Mouse (Mus musculus): ENCODE results near the gene Efemp2. TPM values are rescaled to one million over a fixed set of nuclear protein-coding genes. Genes with fewer than 3 reads are reported as not detected.

Gene Efemp2
- polyA plus RNA-seq, 1 experiment, result 81.3 TPM

DNA sequence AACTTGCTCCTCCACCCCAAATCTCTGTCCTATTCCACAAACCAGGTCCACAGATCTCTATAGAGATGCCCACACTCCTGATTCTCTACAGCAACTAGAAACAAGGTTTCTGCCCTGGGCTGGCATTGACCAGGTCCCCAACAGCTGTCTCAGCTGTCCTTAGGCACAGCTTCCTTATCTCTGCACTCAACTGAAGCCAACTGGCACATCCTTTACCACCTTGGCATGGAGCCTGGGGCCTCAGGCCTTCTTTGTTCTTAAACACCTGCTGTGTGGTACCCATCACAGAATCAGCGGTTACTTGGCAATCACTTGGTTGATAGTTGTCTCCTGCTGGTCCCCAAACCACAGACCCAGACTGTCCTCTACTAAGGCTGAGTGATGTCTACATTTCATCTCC is 43.3 kb upstream of the Efemp2 start:
- Histone ChIP-seq H3K79me2 (ENCODE audit: control insufficient read depth, insufficient read depth) (peaks cover 14% of the 10 kb centered on the region), H3K4me3 (no peak overlapping the region), H3K27me3 (ENCODE audit: control insufficient read depth, insufficient read depth, insufficient read length) (no peaks in the 10 kb centered on the region), H3K36me3 (ENCODE audit: control insufficient read depth, insufficient read depth) (peaks cover 8% of the 10 kb centered on the region), H3ac (ENCODE audit: control insufficient read depth, insufficient read length) (no peak overlapping the region), H3K4me2 (ENCODE audit: low read depth) (peak overlapping the region; percentile 59)
- TF ChIP-seq REST (IDR thresholded peaks at IDR 0.05; ENCODE audit: insufficient read depth, insufficient read length), result no peak
- TF ChIP-seq POLR2AphosphoS2 (IDR thresholded peaks at IDR 0.05; ENCODE audit: insufficient read length, low read depth), result no peak
- TF ChIP-seq USF1 (IDR thresholded peaks at IDR 0.05; ENCODE audit: low read depth), result no peak
- TF ChIP-seq E2F4 (IDR thresholded peaks at IDR 0.05; ENCODE audit: insufficient read depth), result no peak
- TF ChIP-seq MYOG (IDR thresholded peaks at IDR 0.05; ENCODE audit: control insufficient read depth in 1 of 3, insufficient read depth in 1 of 3, insufficient read length in 2 of 3, low read depth in 2 of 3), result peak; percentile 87 to 96 (median 87)
- no peak for TF ChIP-seq POLR2A (IDR thresholded peaks at IDR 0.05; ENCODE audit: insufficient read length, low read depth)
- TF ChIP-seq SRF (IDR thresholded peaks at IDR 0.05; ENCODE audit: control insufficient read depth, insufficient read length, low read depth), result no peak
- peak; percentile 68 for TF ChIP-seq TCF3 (IDR thresholded peaks at IDR 0.05; ENCODE audit: insufficient read length, low read depth)
- peak; percentile 60 for TF ChIP-seq TCF12 (IDR thresholded peaks at IDR 0.05; ENCODE audit: insufficient read depth, poor library complexity, severe bottlenecking)
- no peak for TF ChIP-seq MAX (IDR thresholded peaks at IDR 0.05; ENCODE audit: low read depth)
- peak; percentile 65 to 96 (median 83) for TF ChIP-seq MYOD1 (IDR thresholded peaks at IDR 0.05; ENCODE audit: control insufficient read depth in 1 of 3, insufficient read length in 2 of 3, low read depth in 2 of 3)

DNA sequence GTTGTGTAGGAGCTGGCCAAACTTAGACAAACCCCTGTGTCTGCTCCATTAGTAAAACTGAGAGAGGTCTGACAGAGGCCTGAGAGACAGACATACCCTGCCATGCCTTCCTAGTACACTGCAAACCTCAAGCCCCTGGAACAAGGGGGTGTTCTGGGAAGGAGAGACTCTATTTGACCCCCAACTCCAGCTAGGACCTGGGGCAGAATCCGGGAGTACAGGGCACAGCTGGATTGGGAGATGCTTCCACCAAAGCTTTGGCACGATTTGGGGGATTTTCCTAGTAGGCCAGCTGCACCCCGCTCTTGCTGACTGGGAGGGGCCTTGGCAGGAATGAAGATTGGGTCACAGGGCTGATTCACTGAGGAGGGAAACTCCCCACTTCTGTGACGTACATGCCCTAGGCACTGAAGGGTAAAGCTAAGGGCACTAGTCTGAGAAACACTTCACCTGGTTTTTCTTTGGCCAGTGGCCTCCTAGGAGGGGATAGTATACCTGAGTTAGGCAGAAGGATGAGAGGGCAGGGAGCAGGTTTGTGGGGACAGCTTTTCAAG is 41.8 kb upstream of the Efemp2 start:
- Histone ChIP-seq H3K79me2 (ENCODE audit: control insufficient read depth, insufficient read depth) (no peaks in the 10 kb centered on the region), H3K4me2 (ENCODE audit: low read depth) (peak overlapping the region; percentile 88), H3K36me3 (ENCODE audit: control insufficient read depth, insufficient read depth) (peaks cover 4% of the 10 kb centered on the region), H3ac (ENCODE audit: control insufficient read depth, insufficient read length) (no peak overlapping the region), H3K27me3 (ENCODE audit: control insufficient read depth, insufficient read depth, insufficient read length) (no peaks in the 10 kb centered on the region), H3K4me3 (no peak overlapping the region)
- TF ChIP-seq CEBPB (IDR thresholded peaks at IDR 0.05; ENCODE audit: insufficient read depth, poor library complexity, severe bottlenecking) (0 out of 2 replicates have a peak, but pooled peaks have one; percentile 47), USF1 (IDR thresholded peaks at IDR 0.05; ENCODE audit: low read depth) (no peak), SRF (IDR thresholded peaks at IDR 0.05; ENCODE audit: control insufficient read depth, insufficient read length, low read depth) (no peak), MYOG (IDR thresholded peaks at IDR 0.05; ENCODE audit: control insufficient read depth in 1 of 3, insufficient read depth in 1 of 3, insufficient read length in 2 of 3, low read depth in 2 of 3) (peak in 1 of 3 experiments; percentile 17), MYOD1 (IDR thresholded peaks at IDR 0.05; ENCODE audit: control insufficient read depth in 1 of 3, insufficient read length in 2 of 3, low read depth in 2 of 3) (peak in 1 of 3 experiments; percentile 26)

DNA sequence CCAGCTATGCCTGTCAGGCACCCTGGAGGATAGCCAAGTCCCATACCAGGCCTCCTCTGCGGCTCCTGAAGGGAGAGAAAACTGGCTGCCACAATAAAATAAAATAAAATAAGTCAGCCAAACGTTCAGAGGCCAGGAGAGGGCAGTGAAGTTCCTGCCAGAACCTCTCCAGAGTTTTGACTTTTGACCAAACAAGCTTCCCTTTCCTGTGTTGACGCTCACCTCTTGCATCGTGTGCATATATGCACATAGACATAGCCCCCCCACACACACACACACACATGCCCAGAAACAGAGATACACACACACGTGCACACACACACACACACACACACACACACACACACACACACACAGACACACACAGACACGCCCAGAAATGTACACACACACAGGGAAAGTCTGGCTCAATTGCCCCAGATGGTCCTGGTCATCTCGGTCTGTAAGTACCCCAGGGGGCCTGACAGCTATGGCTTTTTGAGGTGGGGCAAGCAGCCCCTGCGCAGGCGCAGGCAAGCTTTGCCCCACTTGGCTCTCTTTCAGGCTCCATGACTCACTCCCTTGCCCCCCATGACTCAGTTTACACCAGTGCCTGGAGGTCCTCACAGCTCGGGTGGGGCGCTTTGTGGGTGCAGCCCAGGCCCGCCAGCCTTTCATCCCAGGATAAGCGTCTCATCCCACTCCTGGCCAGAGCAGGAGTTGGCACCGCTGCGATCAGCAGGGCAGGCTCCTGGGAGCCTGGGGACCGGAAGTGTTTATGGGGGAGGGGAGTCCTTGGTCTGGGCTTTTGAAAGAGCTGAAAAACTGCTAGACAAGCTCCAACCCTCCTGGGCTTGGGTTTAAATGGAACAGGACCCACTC is 40.5 kb upstream of the Efemp2 start:
- peak overlapping the region; percentile 88 for H3K4me2 ChIP-seq (ENCODE audit: low read depth)
- peak overlapping the region; percentile 1 for H3K4me3 ChIP-seq
- no peaks in the 10 kb centered on the region for H3K36me3 ChIP-seq (ENCODE audit: control insufficient read depth, insufficient read depth)
- H3K27me3 ChIP-seq (ENCODE audit: control insufficient read depth, insufficient read depth, insufficient read length), result no peaks in the 10 kb centered on the region
- H3K79me2 ChIP-seq (ENCODE audit: control insufficient read depth, insufficient read depth), result no peaks in the 10 kb centered on the region
- no peak overlapping the region for H3ac ChIP-seq (ENCODE audit: control insufficient read depth, insufficient read length)
- TF ChIP-seq POLR2AphosphoS2 (IDR thresholded peaks at IDR 0.05; ENCODE audit: insufficient read length, low read depth), result no peak
- TF ChIP-seq MYOD1 (IDR thresholded peaks at IDR 0.05; ENCODE audit: control insufficient read depth in 1 of 3, insufficient read length in 2 of 3, low read depth in 2 of 3), result peak in 1 of 3 experiments; percentile 5

DNA sequence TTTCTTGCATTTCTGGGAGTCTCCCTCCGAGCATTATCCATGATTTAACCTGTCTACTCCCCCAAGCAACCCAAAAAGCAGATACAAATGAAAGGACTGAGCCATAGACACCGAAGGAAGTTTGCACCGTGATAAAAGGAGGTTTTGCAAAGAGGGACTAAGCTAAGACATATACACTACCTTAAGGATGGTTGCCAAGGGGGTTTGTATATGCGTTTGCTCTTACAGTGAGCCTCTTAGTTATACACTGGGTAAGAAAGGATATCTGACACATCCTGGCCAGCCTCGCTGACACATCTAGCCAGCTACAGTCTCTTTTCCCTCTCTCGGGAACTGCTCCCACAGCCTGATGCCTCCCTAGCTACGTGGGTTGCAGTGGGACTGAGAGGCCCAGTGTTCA is 39.8 kb upstream of the Efemp2 start:
- Histone ChIP-seq H3ac (ENCODE audit: control insufficient read depth, insufficient read length) (no peak overlapping the region), H3K36me3 (ENCODE audit: control insufficient read depth, insufficient read depth) (no peaks in the 10 kb centered on the region), H3K4me2 (ENCODE audit: low read depth) (peak overlapping the region; percentile 88), H3K4me3 (peak overlapping the region; percentile 1), H3K27me3 (ENCODE audit: control insufficient read depth, insufficient read depth, insufficient read length) (no peaks in the 10 kb centered on the region), H3K79me2 (ENCODE audit: control insufficient read depth, insufficient read depth) (no peaks in the 10 kb centered on the region)
- TF ChIP-seq MYOD1 (IDR thresholded peaks at IDR 0.05; ENCODE audit: control insufficient read depth in 1 of 3, insufficient read length in 2 of 3, low read depth in 2 of 3) (no peak), POLR2A (IDR thresholded peaks at IDR 0.05; ENCODE audit: insufficient read length, low read depth) (no peak), CEBPB (IDR thresholded peaks at IDR 0.05; ENCODE audit: insufficient read depth, poor library complexity, severe bottlenecking) (no peak), TCF3 (IDR thresholded peaks at IDR 0.05; ENCODE audit: insufficient read length, low read depth) (no peak), TCF12 (IDR thresholded peaks at IDR 0.05; ENCODE audit: insufficient read depth, poor library complexity, severe bottlenecking) (no peak), USF1 (IDR thresholded peaks at IDR 0.05; ENCODE audit: low read depth) (no peak)

DNA sequence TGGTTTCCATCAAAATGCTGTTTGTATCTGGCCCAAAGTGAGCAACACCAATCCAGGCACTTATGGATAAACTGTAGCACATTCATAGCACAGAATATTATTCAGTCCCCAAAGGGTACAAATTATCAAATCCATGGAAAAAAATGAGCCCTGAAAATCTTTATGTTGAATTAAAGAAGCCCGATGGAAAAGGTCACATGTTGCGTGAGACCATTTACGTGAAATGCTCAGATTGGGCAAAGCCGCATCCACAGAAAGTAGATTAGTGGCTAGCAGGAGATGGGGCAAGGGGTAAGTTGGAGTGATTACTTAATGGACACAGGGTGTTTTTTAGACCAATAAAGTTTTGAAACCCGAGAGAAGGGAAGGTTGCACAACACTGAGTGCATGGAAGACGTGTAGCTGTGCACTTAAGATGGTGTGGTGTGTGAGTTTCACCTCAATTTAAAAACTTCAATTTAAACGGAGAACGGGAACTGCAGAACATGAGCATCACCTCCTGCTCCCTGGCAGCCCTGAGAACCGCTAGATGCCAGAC is 29.3 kb upstream of the Efemp2 start:
- Histone ChIP-seq H3ac (ENCODE audit: control insufficient read depth, insufficient read length) (no peak overlapping the region), H3K4me2 (ENCODE audit: low read depth) (peak overlapping the region; percentile 86), H3K27me3 (ENCODE audit: control insufficient read depth, insufficient read depth, insufficient read length) (no peaks in the 10 kb centered on the region), H3K36me3 (ENCODE audit: control insufficient read depth, insufficient read depth) (no peaks in the 10 kb centered on the region), H3K79me2 (ENCODE audit: control insufficient read depth, insufficient read depth) (peaks cover 15% of the 10 kb centered on the region), H3K4me3 (peak overlapping the region; percentile 1)
- TF ChIP-seq CEBPB (IDR thresholded peaks at IDR 0.05; ENCODE audit: insufficient read depth, poor library complexity, severe bottlenecking) (peak; percentile 88), USF1 (IDR thresholded peaks at IDR 0.05; ENCODE audit: low read depth) (peak; percentile 68), TCF12 (IDR thresholded peaks at IDR 0.05; ENCODE audit: insufficient read depth, poor library complexity, severe bottlenecking) (no peak)

Measured in myocyte (in vitro differentiated cells).